Mouse (Mus musculus) E14TG2a.4 (cell line): ENCODE measurements around the gene Slc7a12.

ENCODE experiments used
- CTCF ChIP-seq: conservative IDR thresholded peaks from 2 replicates; pipeline ENCODE4 v1.5.1; 2014; ENCODE audit warnings: low read length
- POU5F1 ChIP-seq: IDR thresholded peaks from 2 replicates; pipeline ENCODE4 v1.6.1; 2014; ENCODE audit warnings: low read length, borderline replicate concordance

- no peak for TF ChIP-seq POU5F1
- no peak for TF ChIP-seq CTCF
Observed at GRCm38 (mm10) chr3:14446015-14446414, 34.5 kb upstream of the Slc7a12 start.
